Mouse (Mus musculus): ENCODE measurements around the gene Kirrel2. TPM values are rescaled to one million over a fixed set of nuclear protein-coding genes. Genes with fewer than 3 reads are reported as not detected.

Gene Kirrel2
- total RNA-seq, 2 experiments from 2014 or later: 15.0 to 20.4 TPM

- peak overlapping the region; percentile 89 for H3K4me3 ChIP-seq
- TF ChIP-seq CTCF (conservative IDR thresholded peaks at IDR 0.05): no peak
- peak overlapping the region; percentile 100 for H3K27ac ChIP-seq
- DNase-seq (ENCODE audit: low spot score in 2 of 2): no peak
Observed at GRCm38 (mm10) chr7:30443696-30444095, 13.8 kb downstream of the Kirrel2 start.

GRCm38 (mm10) chr7:30440697-30441096, 16.8 kb downstream of the Kirrel2 start:
- peak; percentile 80 for TF ChIP-seq CTCF (conservative IDR thresholded peaks at IDR 0.05)
- no peak overlapping the region for H3K27ac ChIP-seq

GRCm38 (mm10) chr7:30439734-30440133, 17.8 kb downstream of the Kirrel2 start:
- TF ChIP-seq CTCF (conservative IDR thresholded peaks at IDR 0.05): no peak
- no peak for DNase-seq (ENCODE audit: low spot score in 2 of 2)

More at GRCm38 (mm10) chr7:30440697-30441096, 16.8 kb downstream of the Kirrel2 start:
- DNase-seq (ENCODE audit: low spot score in 2 of 2): peak in 1 of 2 experiments; percentile 78
- no peak overlapping the region for H3K4me3 ChIP-seq

GRCm38 (mm10) chr7:30436879-30437278, 20.6 kb downstream of the Kirrel2 start:
- Histone ChIP-seq H3K4me3 (no peak overlapping the region), H3K27ac (no peak overlapping the region)
- TF ChIP-seq CTCF (conservative IDR thresholded peaks at IDR 0.05): no peak
- DNase-seq (ENCODE audit: low spot score in 2 of 2): no peak

More at GRCm38 (mm10) chr7:30439734-30440133, 17.8 kb downstream of the Kirrel2 start:
- Histone ChIP-seq H3K4me3 (no peak overlapping the region), H3K27ac (no peak overlapping the region)

GRCm38 (mm10) chr7:30435156-30435555, 22.3 kb downstream of the Kirrel2 start:
- Histone ChIP-seq H3K27ac (no peak overlapping the region), H3K4me3 (no peak overlapping the region)
- DNase-seq (ENCODE audit: low spot score in 2 of 2): no peak
- TF ChIP-seq CTCF (conservative IDR thresholded peaks at IDR 0.05): no peak

- no peak for TF ChIP-seq CTCF (conservative IDR thresholded peaks at IDR 0.05)
- no peak overlapping the region for H3K27ac ChIP-seq
- H3K4me3 ChIP-seq: no peak overlapping the region
- DNase-seq (ENCODE audit: low spot score in 2 of 2): no peak
Observed at GRCm38 (mm10) chr7:30434701-30435100, 22.8 kb downstream of the Kirrel2 start.

GRCm38 (mm10) chr7:30434238-30434637, 23.3 kb downstream of the Kirrel2 start:
- Histone ChIP-seq H3K27ac (no peak overlapping the region), H3K4me3 (no peak overlapping the region)
- TF ChIP-seq CTCF (conservative IDR thresholded peaks at IDR 0.05): no peak
- DNase-seq (ENCODE audit: low spot score in 2 of 2): no peak

GRCm38 (mm10) chr7:30431793-30432192, 25.7 kb downstream of the Kirrel2 start:
- Histone ChIP-seq H3K27ac (peak overlapping the region; percentile 86), H3K4me3 (no peak overlapping the region)
- peak; percentile 72 for TF ChIP-seq CTCF (conservative IDR thresholded peaks at IDR 0.05)
- DNase-seq (ENCODE audit: low spot score in 2 of 2): peak; percentile 85 to 91

GRCm38 (mm10) chr7:30430191-30430590, 27.3 kb downstream of the Kirrel2 start:
- no peak for DNase-seq (ENCODE audit: low spot score in 2 of 2)

GRCm38 (mm10) chr7:30429327-30429726, 28.2 kb downstream of the Kirrel2 start:
- Histone ChIP-seq H3K4me3 (no peak overlapping the region), H3K27ac (no peak overlapping the region)
- DNase-seq (ENCODE audit: low spot score in 2 of 2): no peak
- TF ChIP-seq CTCF (conservative IDR thresholded peaks at IDR 0.05): no peak

More at GRCm38 (mm10) chr7:30430191-30430590, 27.3 kb downstream of the Kirrel2 start:
- H3K4me3 ChIP-seq: no peak overlapping the region
- no peak overlapping the region for H3K27ac ChIP-seq
- TF ChIP-seq CTCF (conservative IDR thresholded peaks at IDR 0.05): no peak

- Histone ChIP-seq H3K27ac (peak overlapping the region; percentile 81), H3K4me3 (peak overlapping the region; percentile 61)
- no peak for TF ChIP-seq CTCF (conservative IDR thresholded peaks at IDR 0.05)
- DNase-seq (ENCODE audit: low spot score in 2 of 2): peak in 1 of 2 experiments; percentile 55
Observed at GRCm38 (mm10) chr7:30423071-30423641, 34.3 kb downstream of the Kirrel2 start.

- DNase-seq (ENCODE audit: low spot score in 2 of 2): no peak
- H3K4me3 ChIP-seq: peak overlapping the region; percentile 61
Observed at GRCm38 (mm10) chr7:30422560-30422959, 34.9 kb downstream of the Kirrel2 start.

GRCm38 (mm10) chr7:30421890-30422435, 35.5 kb downstream of the Kirrel2 start:
- H3K27ac ChIP-seq: peak overlapping the region; percentile 81
- peak; percentile 92 to 95 for DNase-seq (ENCODE audit: low spot score in 2 of 2)
- no peak for TF ChIP-seq CTCF (conservative IDR thresholded peaks at IDR 0.05)

More at GRCm38 (mm10) chr7:30422560-30422959, 34.9 kb downstream of the Kirrel2 start:
- peak overlapping the region; percentile 81 for H3K27ac ChIP-seq
- TF ChIP-seq CTCF (conservative IDR thresholded peaks at IDR 0.05): no peak

More at GRCm38 (mm10) chr7:30421890-30422435, 35.5 kb downstream of the Kirrel2 start:
- H3K4me3 ChIP-seq: peak overlapping the region; percentile 61

Data from layer of hippocampus, adult 2 months (tissue).